Mouse (Mus musculus) kidney, postnatal 0 days (tissue): ENCODE results near the gene Ect2. TPM values are rescaled to one million over a fixed set of nuclear protein-coding genes. Genes with fewer than 3 reads are reported as not detected.

ENCODE experiments used
- ATAC-seq: fragments of 200-750 bp; cut with Nextera tagmentation; replicated peaks from 2 replicates; pipeline ENCODE4 v1.8.0; 2017; ENCODE audit warnings: low read depth, moderate number of reproducible peaks, moderate TSS enrichment, moderate library complexity; ENCODE audit not compliant: low FRiP score
- DNase-seq: peaks from one replicate; pipeline ENCODE4 v3.0.0-alpha.2; 2016; ENCODE audit warnings: low spot score
- H3K27ac ChIP-seq: fragments of 300-500 bp; sonication (generic); 2 replicates; pipeline ENCODE4 v1.5.1; 2014; ENCODE audit warnings: mild to moderate bottlenecking
- H3K27me3 ChIP-seq: fragments of 300-500 bp; sonication (generic); 2 replicates; pipeline ENCODE4 v1.6.1; 2014; ENCODE audit warnings: low read length, mixed read lengths; ENCODE audit not compliant: insufficient read depth
- H3K36me3 ChIP-seq: fragments of 300-500 bp; sonication (generic); 2 replicates; pipeline ENCODE4 v1.6.1; 2014; ENCODE audit warnings: low read length, mixed read lengths; ENCODE audit not compliant: insufficient read depth
- H3K4me1 ChIP-seq: fragments of 300-500 bp; sonication (generic); replicated peaks from 2 replicates; pipeline ENCODE4 v1.6.1; 2014; ENCODE audit warnings: antibody characterized with exemption, low read length, mixed read lengths; ENCODE audit not compliant: insufficient read depth
- H3K4me2 ChIP-seq: fragments of 300-500 bp; sonication (generic); 2 replicates; pipeline ENCODE4 v1.6.1; 2014; ENCODE audit warnings: mild to moderate bottlenecking, low read length, moderate library complexity, mixed read lengths
- H3K4me3 ChIP-seq: fragments of 300-500 bp; sonication (generic); replicated peaks from 2 replicates; pipeline ENCODE4 v1.5.1; 2014; ENCODE audit warnings: low read depth, low read length
- H3K9ac ChIP-seq: fragments of 300-500 bp; sonication (generic); 2 replicates; pipeline ENCODE4 v1.6.1; 2014; ENCODE audit warnings: low read depth, low read length
- H3K9me3 ChIP-seq: fragments of 300-500 bp; sonication (generic); replicated peaks from 2 replicates; pipeline ENCODE4 v1.6.1; 2016; ENCODE audit warnings: low read length, inconsistent platforms, mixed read lengths
- CTCF ChIP-seq: IDR thresholded peaks from 2 replicates; pipeline ENCODE4 v1.5.1; 2016; ENCODE audit warnings: antibody characterized with exemption, low read depth, mild to moderate bottlenecking, moderate library complexity
- WGBS: fragments of 180-500 bp; shearing (Covaris S2); extraction: QIAGEN DNeasy Blood & Tissue Kit; methylation state at CpG from one replicate; pipeline ENCODE4 v1.1.7; 2014; 5-methylcytosine and 5-hydroxymethylcytosine counted together
- polyA plus RNA-seq: library from polyadenylated mRNA; unstranded; fragments of >200 nt; fragmentation: Nextera tagmentation; extraction: Ambion mirVana; gene quantifications from 2 replicates; pipeline ENCODE4 v1.2.1, GENCODE M21; 2015

Ect2 gene
- polyA plus RNA-seq, result 23.9 and 26.9 TPM in 2 replicates

- H3K27ac ChIP-seq, result peak within 1 kb of the TSS; percentile 71
- peak within 1 kb of the TSS; percentile 67 for H3K9ac ChIP-seq
- peak within 1 kb of the TSS; percentile 83 for H3K4me3 ChIP-seq
- WGBS, result under 1% methylated on average over 37 of the region's 37 CpGs
- TF ChIP-seq CTCF, result no peak; the same call in 1 of the 2 replicates
- H3K4me1 ChIP-seq, result no peaks in the 10 kb centered on the region; the same call in 1 of the 2 replicates
- ATAC-seq, result peak; percentile 99
- H3K36me3 ChIP-seq, result no peaks in the 10 kb centered on the region
- no peaks in the 10 kb centered on the region for H3K27me3 ChIP-seq
- H3K4me2 ChIP-seq, result peak within 1 kb of the TSS; percentile 84
- peak; percentile 99 for DNase-seq
- H3K9me3 ChIP-seq, result no peaks in the 10 kb centered on the region
Observed at GRCm38 (mm10) chr3:27153701-27154209, at the start of gene Ect2. Gene Ect2 (minus strand): TSS chr3:27153878.

DNA sequence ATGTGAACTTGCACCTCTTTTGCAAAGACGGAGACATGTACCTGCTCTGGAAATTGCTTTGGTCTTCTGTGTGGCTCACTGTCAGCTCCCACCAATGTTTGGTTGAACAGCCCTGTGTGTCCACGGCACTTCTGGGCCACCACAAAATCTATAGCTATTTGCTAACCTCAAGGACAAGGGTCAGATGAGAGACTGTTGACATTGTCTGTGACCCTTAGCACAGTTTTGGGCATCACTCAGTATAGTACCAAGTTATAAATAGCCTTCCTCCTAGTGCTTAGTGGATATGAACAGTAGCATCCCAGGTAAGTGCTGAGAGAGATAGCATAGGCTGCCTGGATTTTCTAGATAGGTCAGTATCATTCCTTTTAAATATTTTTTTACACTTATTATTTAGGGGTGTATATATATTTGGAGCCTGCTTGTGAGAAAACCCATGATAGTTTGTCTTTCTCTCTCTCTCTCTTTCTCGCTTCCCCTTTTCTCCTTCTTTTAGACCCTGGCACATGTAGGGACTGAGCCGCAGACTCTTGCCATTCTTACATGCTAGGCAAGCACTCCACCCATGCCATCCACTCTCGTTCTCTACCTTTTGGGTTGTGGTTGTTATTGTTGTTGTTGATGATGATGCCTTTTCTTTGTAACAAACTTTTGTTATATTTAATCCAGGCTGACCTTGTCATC lies 48.2 kb upstream of the Ect2 start:
- Histone ChIP-seq H3K27me3 (no peaks in the 10 kb centered on the region), H3K4me2 (no peak overlapping the region), H3K27ac (no peak overlapping the region), H3K4me3 (no peak overlapping the region), H3K9ac (no peak overlapping the region), H3K9me3 (no peaks in the 10 kb centered on the region), H3K36me3 (no peaks in the 10 kb centered on the region), H3K4me1 (peaks cover 16% of the 10 kb centered on the region; the same call in 1 of the 2 replicates)
- ATAC-seq (no peak), DNase-seq (no peak)
- WGBS, result 84% methylated on average over 5 of the region's 5 CpGs
- TF ChIP-seq CTCF, result no peak

DNA sequence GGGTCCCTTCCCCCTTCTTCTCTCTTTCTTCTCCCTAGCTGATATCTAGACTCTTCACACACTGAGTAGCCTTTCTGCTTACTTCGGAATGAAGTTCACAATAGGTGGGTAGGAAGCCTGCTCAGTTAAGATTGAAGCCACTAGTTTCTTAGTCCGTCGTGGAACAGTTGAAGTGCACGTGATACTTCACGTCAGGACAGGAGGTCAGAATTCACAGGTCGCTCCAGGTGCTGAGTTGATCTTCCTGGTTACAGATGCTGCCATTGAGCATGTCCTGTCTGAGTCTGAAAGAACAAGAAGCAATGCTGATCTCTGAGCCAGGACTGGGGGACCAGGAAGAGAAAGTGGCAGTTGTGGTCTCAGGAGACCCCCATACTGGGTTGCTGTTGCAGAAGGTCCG lies 45.4 kb upstream of the Ect2 start:
- H3K9me3 ChIP-seq, result no peaks in the 10 kb centered on the region
- no peaks in the 10 kb centered on the region; the same call in 1 of the 2 replicates for H3K4me1 ChIP-seq
- H3K27ac ChIP-seq, result no peak overlapping the region
- H3K4me3 ChIP-seq, result no peak overlapping the region
- ATAC-seq (no peak), DNase-seq (no peak)
- no peaks in the 10 kb centered on the region for H3K27me3 ChIP-seq
- WGBS, result 77% methylated on average over 7 of the region's 7 CpGs
- no peaks in the 10 kb centered on the region for H3K36me3 ChIP-seq
- H3K4me2 ChIP-seq, result no peak overlapping the region
- no peak for TF ChIP-seq CTCF
- H3K9ac ChIP-seq, result no peak overlapping the region

GRCm38 (mm10) chr3:27197816-27198215 lies 44.1 kb upstream of the Ect2 start:
- Histone ChIP-seq H3K4me3 (no peak overlapping the region), H3K27ac (peak overlapping the region; percentile 47; the same call in 1 of the 2 replicates), H3K27me3 (no peaks in the 10 kb centered on the region), H3K36me3 (no peaks in the 10 kb centered on the region), H3K4me2 (no peak overlapping the region), H3K9me3 (no peaks in the 10 kb centered on the region), H3K4me1 (no peaks in the 10 kb centered on the region; the same call in 1 of the 2 replicates), H3K9ac (no peak overlapping the region)
- ATAC-seq (no peak), DNase-seq (no peak)
- WGBS, result 62% methylated on average over 5 of the region's 5 CpGs
- no peak for TF ChIP-seq CTCF

- Histone ChIP-seq H3K4me2 (no peak overlapping the region), H3K27me3 (no peaks in the 10 kb centered on the region), H3K9ac (no peak overlapping the region), H3K9me3 (no peaks in the 10 kb centered on the region), H3K4me3 (no peak overlapping the region), H3K4me1 (no peaks in the 10 kb centered on the region; the same call in 1 of the 2 replicates), H3K27ac (peak overlapping the region; percentile 62; the same call in 1 of the 2 replicates), H3K36me3 (no peaks in the 10 kb centered on the region)
- DNase-seq, result no peak
- no peak for TF ChIP-seq CTCF
- peak; percentile 57 for ATAC-seq
- 77% methylated on average over 1 of the region's 1 CpGs for WGBS
Observed at GRCm38 (mm10) chr3:27196529-27196928, 42.9 kb upstream of the Ect2 start.

DNA sequence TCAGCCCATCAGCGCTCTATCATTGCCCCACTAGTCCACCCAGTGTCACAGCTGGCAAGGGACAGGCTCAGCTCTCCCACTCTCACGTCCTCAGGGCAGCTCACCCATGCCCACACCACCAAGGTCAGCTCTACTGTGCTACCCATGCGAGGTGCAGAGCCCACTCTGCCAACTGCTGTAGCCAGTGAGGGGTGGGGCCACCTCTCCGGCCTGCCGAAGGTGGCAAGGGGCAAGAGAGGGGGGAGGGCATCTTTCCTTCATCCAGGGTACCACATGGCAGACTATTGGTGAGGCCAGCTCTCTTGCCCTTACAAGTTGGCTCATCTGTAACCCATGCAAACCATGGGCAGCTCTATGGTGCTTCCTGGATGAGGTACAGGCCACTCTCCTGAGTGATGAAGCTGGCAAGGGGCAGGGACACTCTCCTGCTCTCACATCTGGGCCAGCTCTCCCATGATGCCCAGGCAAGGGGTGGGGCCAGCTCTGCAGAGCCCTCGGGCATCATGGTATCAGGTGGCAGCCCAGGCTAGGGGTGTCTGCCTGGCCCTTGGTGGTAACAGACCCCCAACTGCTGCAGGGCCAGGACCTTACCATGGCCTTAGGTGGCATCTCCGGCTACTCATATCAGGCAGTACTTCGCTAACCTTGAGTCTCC lies 42.0 kb upstream of the Ect2 start:
- H3K4me3 ChIP-seq, result no peak overlapping the region
- 0 out of 2 replicates have a peak overlapping the region, but pooled peaks have one; percentile 7 for H3K27ac ChIP-seq
- no peak overlapping the region for H3K9ac ChIP-seq
- H3K27me3 ChIP-seq, result no peaks in the 10 kb centered on the region
- no peak for TF ChIP-seq CTCF
- DNase-seq (no peak), ATAC-seq (no peak)
- no peaks in the 10 kb centered on the region; the same call in 1 of the 2 replicates for H3K4me1 ChIP-seq
- H3K36me3 ChIP-seq, result no peaks in the 10 kb centered on the region
- 90% methylated on average over 8 of the region's 8 CpGs for WGBS
- H3K9me3 ChIP-seq, result no peaks in the 10 kb centered on the region
- no peak overlapping the region for H3K4me2 ChIP-seq
